Mouse (Mus musculus) left cerebral cortex, adult 2 months (tissue): ENCODE measurements at regions not wholly inside any gene's neighbourhood (a gene's known extent, or its start where the extent isn't known, plus 50 kb on each side); places are given as distances from the start of the nearest gene placed in this dataset.
"Not testable (repeated sequence)": the region's sequence is repeated elsewhere in the genome, so short reads cannot be mapped to it uniquely, and the experiment has no call there.

Experiments
- DNase-seq, 2 experiments: peaks; one replicate each; pipeline ENCODE4 v3.0.0; 2021 to 2022; ENCODE audit warnings: low spot score in 2 of 2, mixed read lengths in 1 of 2; ENCODE audit errors: extremely low spot score in 1 of 2
- H3K27ac ChIP-seq: fragments of 200-600 bp; 2 replicates; pipeline ENCODE4 v1.8.1; 2022
- H3K4me3 ChIP-seq: fragments of 200-600 bp; 2 replicates; pipeline ENCODE4 v1.8.1; 2022
- CTCF ChIP-seq: fragments of 200-600 bp; IDR thresholded peaks from 2 replicates; pipeline ENCODE4 v1.8.1; 2022; ENCODE audit warnings: antibody characterized with exemption, mild to moderate bottlenecking, moderate library complexity
- intact Hi-C: fragments of 180-260 bp; cut with DNase I; formaldehyde crosslinking; loops from one replicate; pipeline ENCODE4 v1.15.1; 2025

DNA sequence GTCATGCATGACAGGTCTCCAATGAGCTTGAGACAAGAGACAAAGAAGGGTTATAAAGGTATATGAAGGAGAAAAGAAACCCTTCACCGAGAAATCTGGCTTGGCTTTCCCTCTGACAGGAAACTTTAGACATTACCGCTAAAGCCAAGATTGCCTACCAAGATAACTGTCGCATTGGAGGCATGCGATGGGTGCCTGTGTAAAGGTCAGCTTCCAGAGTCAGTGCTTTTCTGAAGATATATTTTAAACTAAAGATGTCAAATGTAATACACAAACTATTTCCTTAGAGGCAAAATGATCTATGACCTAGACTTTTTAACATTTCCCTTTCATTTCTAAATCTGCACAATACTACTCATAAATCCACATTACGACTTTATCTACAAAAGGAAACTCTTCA lies 135.6 kb downstream of the Akr1d1 start:
- DNase-seq = no peak
- Histone ChIP-seq H3K4me3 (no peak overlapping the region), H3K27ac (no peak overlapping the region)
- TF ChIP-seq CTCF = no peak
- intact Hi-C loops = no loop called here

DNA sequence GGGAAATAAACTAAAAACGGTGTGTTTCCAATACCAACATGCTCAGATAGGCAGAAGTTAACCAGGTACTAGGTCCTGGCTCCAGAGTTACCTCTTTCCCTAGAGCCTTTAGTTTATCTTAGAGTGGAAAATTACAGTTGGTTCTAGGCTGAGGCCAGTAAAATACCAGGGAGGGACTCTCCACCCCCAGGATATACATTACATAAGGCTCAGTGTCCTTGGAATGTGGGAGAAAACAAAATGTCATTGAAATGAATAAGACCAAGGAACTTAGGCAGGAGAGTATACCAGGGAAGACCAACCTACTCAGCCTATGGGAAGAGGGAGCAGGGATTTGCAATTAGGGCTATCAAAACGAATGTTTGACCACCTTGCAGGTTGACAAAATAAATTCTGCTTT lies 139.4 kb downstream of the Akr1d1 start:
- no peak for TF ChIP-seq CTCF
- intact Hi-C loops = no loop called here
- no peak for DNase-seq
- Histone ChIP-seq H3K4me3 (no peak overlapping the region), H3K27ac (no peak overlapping the region)

DNA sequence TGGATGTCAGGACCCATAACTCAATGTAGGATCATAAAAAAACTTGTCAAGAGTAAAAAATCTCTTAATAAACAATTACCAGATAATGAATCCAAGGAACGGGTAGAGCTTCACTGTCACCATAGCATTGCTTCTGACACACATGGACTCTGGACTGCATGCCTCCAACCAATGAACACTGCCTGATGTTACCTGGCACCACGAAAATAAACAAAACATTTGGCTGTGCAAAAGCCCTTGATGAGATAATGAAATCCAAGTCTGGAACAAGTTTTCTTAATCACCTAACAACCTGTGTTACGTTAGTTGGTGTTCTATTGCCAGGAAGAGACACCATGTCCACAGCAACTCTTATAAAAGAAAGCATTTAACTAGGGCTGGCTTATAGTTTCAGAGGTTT lies 140.7 kb downstream of the Akr1d1 start:
- TF ChIP-seq CTCF = no peak
- no peak overlapping the region for H3K27ac ChIP-seq
- intact Hi-C loops = no loop called here
- no peak for DNase-seq
- no peak overlapping the region for H3K4me3 ChIP-seq

DNA sequence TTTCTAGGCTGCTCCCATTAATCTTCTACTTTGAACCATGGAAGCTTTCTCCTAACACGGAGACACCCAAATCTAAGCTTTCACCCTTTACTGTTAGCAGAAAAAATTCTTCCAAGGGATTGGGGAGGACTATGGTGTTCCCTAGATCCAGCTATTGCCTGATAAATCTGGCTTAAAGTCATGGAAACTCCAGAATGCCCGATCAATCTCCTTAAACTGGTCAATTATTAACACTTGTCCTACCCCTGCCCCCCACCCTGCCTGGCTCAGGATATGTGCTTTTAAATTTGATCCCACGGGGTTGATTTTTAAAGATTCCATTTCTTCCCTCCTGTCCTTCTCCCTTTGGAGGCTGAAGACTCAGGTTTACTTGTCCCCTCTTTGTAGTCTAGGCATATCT lies 149.9 kb downstream of the Akr1d1 start:
- DNase-seq = no peak
- no peak for TF ChIP-seq CTCF
- no peak overlapping the region for H3K4me3 ChIP-seq
- H3K27ac ChIP-seq = no peak overlapping the region
- intact Hi-C loops = no loop called here

DNA sequence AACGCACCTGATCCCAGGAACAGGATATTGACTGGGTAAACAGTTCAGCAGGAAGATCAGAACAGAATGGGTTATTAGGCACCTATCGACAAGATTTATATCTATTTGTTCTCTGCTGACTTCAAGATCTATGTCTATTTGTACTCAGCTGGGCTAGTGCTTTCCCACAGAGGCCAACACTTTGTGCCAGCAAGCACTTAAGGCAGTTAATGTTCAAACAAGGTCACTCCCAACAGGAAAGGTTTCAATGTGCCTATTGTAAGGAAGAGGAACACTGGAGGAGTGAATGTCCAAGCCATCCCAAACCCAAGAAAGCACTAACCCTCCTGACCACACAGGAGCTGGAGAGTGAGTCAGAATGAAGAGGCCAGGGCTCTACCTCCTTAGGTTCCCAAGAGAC lies 151.4 kb downstream of the Akr1d1 start:
- DNase-seq, intact Hi-C loops, H3K4me3 ChIP-seq: not testable (repeated sequence)

DNA sequence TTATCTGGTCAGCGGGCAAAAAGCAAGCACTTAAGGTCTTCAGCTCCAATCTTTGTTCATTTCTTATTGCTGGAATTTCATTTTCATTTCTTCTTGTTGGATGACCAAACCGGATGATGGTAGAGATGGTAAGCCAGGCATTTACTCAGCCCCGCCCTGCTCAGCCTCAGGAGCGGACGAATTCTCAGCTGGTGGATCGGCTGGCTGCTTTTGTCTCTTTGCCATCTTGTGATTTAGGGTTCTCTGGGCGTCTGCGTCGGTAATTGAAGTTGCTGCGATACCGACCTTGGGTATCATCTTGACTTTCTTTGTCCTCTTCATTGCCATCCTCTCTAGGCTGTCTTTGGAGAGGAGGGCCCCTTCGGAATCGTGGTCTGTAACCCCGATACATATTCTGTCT lies 156.1 kb downstream of the Akr1d1 start:
- intact Hi-C loops = loop anchor here (5.0 kb wide), 1 partner anchor 154 kb away; the partner anchor contains the start of gene Akr1d1
- no peak for DNase-seq
- no peak overlapping the region for H3K27ac ChIP-seq
- H3K4me3 ChIP-seq = no peak overlapping the region
- TF ChIP-seq CTCF = no peak

More for the DNA sequence above, 151.4 kb downstream of the Akr1d1 start:
- not testable (repeated sequence) for H3K27ac ChIP-seq

DNA sequence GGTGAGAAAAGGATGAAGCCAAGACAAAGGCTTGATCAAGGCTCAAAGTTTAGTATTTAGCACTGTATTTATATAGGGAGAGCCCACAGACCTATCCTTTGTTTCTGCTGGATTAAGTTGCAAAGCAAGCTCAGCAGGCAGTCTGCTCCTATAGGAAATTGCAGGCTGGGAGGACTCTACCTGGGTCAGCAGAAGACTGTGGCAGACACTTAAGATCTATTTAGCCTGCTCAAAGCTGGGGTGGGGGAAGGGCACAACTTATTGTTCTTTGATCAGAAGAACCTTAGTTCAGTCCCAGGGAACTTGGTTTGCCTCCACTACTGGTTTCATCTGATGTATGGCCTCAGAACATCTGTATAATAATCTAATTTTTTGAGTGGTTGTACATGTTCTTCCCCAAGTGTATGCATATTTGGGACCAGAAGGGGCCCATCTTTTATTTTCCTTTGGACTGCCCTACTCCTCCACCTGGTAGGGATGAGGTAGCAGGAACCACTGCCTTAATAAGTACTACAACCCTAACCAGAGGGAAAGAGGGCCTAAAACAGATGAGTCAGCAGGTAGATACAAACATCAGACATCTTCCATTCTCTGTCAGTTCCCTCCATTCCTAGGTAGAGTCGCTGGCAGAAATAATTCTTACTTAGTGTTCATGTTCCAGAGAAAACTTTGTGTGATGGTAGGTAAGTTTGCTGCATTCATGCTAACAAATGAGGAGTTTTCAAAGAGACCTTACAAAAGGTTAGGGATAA lies 159.1 kb downstream of the Akr1d1 start:
- intact Hi-C loops = loop anchor here (5.0 kb wide), 1 partner anchor 157 kb away; the partner anchor contains the start of gene Akr1d1
- Histone ChIP-seq H3K4me3 (no peak overlapping the region), H3K27ac (no peak overlapping the region)
- no peak for DNase-seq
- no peak for TF ChIP-seq CTCF

DNA sequence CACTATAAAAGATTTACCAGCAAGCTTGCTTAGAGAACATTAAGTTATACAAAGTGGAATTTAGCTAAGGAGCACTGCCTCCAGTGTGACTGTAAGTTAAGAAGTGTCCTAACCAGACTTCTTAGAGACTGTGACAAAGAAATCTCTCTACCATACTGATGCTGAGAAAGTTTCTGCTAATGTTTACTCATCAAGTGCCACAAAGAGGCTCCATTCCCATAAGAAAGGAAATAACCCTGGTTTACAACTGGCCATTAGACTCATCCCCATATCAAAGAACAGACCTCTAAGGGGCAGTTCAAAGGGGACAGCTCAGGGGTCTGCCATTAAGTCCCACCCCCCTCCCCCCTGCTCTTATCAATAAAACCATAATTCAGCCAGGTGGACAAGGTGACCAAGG lies 159.7 kb downstream of the Akr1d1 start:
- intact Hi-C loops = loop anchor here (5.0 kb wide), 1 partner anchor 157 kb away; the partner anchor contains the start of gene Akr1d1
- H3K4me3 ChIP-seq = no peak overlapping the region
- TF ChIP-seq CTCF = no peak
- no peak for DNase-seq
- H3K27ac ChIP-seq = no peak overlapping the region

DNA sequence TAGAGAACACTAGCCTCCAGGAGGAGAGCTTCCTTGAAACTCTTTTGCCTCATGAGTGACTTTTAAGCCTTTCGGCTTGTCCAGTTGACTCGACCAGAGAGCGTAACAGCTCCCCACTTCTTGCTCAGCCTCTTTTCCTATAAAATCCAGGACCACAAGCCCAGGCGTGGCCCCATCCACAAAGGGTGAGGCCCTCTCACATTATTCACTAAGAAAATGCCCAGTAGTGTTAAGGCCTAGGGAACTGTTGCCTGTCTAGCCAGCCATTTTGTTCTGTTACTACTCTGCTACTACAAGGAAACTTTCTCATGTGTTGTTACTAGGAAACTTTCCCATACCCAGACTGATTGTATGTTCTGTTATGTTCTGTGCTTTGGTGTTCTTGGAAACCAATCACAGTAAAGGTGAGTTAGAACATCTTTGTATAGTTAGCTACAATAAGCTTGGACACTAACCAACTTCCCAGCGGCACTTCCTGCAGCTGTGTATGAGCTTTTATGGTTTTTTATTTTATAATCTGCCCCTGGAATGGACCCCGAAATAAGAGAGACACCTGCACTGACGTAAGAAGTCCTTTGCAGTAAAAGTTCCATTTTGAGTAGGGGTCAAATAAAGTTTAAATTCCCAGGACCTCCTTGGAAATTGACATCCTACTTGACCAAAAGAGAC lies 162.1 kb downstream of the Akr1d1 start:
- no peak for DNase-seq
- no peak for TF ChIP-seq CTCF
- intact Hi-C loops = no loop called here
- Histone ChIP-seq H3K27ac (no peak overlapping the region), H3K4me3 (no peak overlapping the region)

DNA sequence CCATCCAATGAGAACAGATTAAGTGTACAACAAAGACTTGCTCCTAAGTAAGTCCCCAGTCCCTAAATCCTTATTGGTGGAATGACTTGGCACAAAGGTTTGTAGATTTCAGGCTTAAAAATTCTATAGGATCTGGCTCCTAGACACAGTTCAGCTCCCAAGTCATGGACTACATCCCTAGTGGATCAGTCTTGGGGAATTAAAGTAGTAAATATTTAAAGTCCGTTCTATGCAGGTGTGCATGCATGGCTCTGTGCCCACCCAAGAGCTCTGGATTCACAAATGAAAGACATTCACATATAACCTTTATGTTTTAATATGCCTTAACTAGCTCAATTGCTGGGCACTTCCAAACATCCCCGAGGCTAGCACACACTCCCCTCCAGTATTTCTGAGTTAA lies 162.8 kb downstream of the Akr1d1 start:
- no peak overlapping the region for H3K27ac ChIP-seq
- no peak for TF ChIP-seq CTCF
- intact Hi-C loops = no loop called here
- no peak overlapping the region for H3K4me3 ChIP-seq
- no peak for DNase-seq

DNA sequence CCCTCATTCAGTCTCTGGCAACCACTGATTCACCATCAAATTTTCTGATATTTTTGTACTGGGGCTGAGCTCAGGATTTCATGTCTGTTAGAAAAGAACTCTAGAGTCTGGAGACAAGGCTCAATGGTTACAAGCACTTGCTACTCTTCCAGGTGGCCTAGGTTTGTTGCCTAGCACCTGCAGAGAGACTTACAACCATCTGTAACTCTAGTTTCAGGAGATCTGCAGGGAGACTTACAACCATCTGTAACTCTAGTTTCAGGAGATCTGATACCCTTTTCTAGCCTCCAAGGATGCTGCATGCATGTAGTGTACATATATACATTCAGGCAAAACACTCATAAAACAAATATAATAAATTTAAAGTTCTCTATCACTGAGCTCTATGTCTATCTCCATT lies 166.1 kb downstream of the Akr1d1 start:
- no peak for DNase-seq
- intact Hi-C loops = no loop called here
- TF ChIP-seq CTCF = no peak
- Histone ChIP-seq H3K4me3 (no peak overlapping the region), H3K27ac (no peak overlapping the region)

DNA sequence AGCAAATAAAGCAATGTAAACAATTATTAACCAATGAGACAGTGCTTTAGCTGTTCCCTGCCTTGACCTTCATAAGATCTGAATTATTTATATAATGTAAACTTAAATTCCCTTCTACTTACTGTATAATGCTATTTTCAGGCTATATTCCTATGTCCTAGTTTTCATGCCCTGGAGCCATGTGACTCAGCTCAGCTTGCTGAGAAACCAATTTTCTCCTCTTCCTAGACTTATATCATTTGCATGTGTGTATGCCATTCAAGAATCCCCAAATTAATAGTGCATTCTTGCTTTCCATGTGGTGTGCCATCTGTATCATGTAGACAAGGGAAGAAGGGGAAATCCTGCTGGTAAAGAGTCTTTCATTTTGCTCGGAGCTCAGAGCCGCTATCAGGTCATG lies 166.7 kb upstream of the Trim24 start:
- Histone ChIP-seq H3K27ac (no peak overlapping the region), H3K4me3 (no peak overlapping the region)
- no peak for DNase-seq
- intact Hi-C loops = no loop called here
- no peak for TF ChIP-seq CTCF

DNA sequence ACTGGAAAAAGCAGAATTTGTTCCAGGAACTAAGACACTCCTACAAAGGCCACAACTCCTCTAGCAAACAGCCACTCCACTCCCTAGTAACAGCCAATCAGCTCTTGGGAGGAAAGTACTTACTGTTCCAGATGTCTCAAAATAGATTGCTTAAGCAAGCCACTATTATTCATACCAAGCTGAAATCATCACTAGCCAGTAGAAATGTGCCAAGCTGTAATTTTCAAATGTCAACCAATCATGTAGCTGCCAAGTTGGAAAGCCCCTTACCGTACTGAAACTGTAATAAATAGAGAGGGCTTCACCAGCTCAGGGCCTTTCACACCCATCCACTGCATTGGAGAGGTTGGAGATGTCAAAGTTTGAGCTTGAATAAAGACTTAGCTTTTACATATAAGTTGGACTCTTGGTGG lies 164.9 kb upstream of the Trim24 start:
- H3K4me3 ChIP-seq = no peak overlapping the region

DNA sequence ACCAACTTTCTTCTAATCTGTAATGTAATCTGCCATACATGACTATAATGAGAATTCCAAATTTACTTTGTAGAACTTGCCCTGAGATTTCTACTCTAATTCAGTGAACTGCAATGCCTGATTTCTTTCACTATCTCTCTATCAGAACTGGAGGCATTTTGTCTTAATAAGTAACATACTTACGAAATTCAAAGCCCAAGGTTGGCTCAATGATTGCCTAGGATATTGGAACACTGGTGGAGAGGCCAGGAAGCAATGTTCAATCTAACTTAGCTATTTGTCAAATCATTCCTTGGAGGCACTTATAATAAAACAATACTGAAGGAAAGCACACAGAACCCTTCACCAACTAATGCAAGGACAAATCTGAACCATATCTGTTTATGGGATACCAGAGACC lies 162.9 kb upstream of the Trim24 start:
- DNase-seq, H3K4me3 ChIP-seq, H3K27ac ChIP-seq, intact Hi-C loops: not testable (repeated sequence)

More for the DNA sequence above, 164.9 kb upstream of the Trim24 start:
- no peak for DNase-seq
- intact Hi-C loops = no loop called here
- no peak overlapping the region for H3K27ac ChIP-seq
- TF ChIP-seq CTCF = no peak
